Mouse (Mus musculus) kidney, adult 18-20 months (tissue): ENCODE measurements around the gene Plekhh2.

ENCODE experiments used
- DNase-seq: peaks from one replicate; pipeline ENCODE4 v3.0.0; 2021

The Plekhh2 gene

GRCm38 (mm10) chr17:84646477-84646876 is 134.8 kb downstream of the Plekhh2 start:
- no peak for DNase-seq

- no peak for DNase-seq
Measured at GRCm38 (mm10) chr17:84647630-84648029, 135.9 kb downstream of the Plekhh2 start.

GRCm38 (mm10) chr17:84650302-84651017 is 138.8 kb downstream of the Plekhh2 start:
- DNase-seq = no peak

- DNase-seq = no peak
Measured at GRCm38 (mm10) chr17:84653544-84653943, 141.8 kb downstream of the Plekhh2 start.

- DNase-seq = no peak
Measured at GRCm38 (mm10) chr17:84656205-84656604, 144.5 kb downstream of the Plekhh2 start.

GRCm38 (mm10) chr17:84656653-84657421 is 145.1 kb downstream of the Plekhh2 start:
- no peak for DNase-seq

- DNase-seq = no peak
Measured at GRCm38 (mm10) chr17:84657422-84657732, 145.7 kb downstream of the Plekhh2 start.

- no peak for DNase-seq
Measured at GRCm38 (mm10) chr17:84657782-84658181, 146.1 kb downstream of the Plekhh2 start.

GRCm38 (mm10) chr17:84658195-84658594 is 146.5 kb downstream of the Plekhh2 start:
- DNase-seq = no peak

GRCm38 (mm10) chr17:84658951-84659350 is 147.3 kb downstream of the Plekhh2 start:
- no peak for DNase-seq

GRCm38 (mm10) chr17:84665053-84665452 is 153.4 kb downstream of the Plekhh2 start:
- no peak for DNase-seq

GRCm38 (mm10) chr17:84665691-84666090 is 154.0 kb downstream of the Plekhh2 start:
- no peak for DNase-seq

- no peak for DNase-seq
Measured at GRCm38 (mm10) chr17:84667848-84668247, 156.2 kb downstream of the Plekhh2 start.
